Mouse (Mus musculus): ENCODE data around the gene Tnfrsf9.
"Not testable (repeated sequence)": the region's sequence is repeated elsewhere in the genome, so short reads cannot be mapped to it uniquely, and the experiment has no call there.

DNA sequence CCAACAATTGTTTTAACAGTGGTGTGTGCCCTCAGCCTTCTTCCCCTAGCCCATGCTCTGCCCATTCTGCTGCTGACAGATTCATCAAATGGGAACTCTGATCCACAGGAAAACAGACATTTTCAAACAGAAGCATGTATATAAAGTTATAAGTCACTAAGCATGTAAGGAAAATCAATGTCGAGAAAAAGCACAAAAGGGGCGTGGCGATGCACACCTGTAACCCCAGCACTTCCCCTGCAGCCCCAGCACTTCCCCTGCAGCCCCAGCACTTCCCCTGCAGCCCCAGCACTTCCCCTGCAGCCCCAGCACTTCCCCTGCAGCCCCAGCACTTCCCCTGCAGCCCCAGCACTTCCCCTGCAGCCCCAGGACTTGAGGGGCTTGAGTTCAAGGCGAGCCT is 39.9 kb upstream of the Tnfrsf9 start:
- TF ChIP-seq CTCF, EP300 (IDR thresholded peaks at IDR 0.05; ENCODE audit: low read depth): not testable (repeated sequence)

Data from heart, postnatal 0 days (tissue).